Mouse (Mus musculus): ENCODE results near the gene Tamm41. TPM values are rescaled to one million over a fixed set of nuclear protein-coding genes. Genes with fewer than 3 reads are reported as not detected.

Gene Tamm41
- total RNA-seq (2014; rRNA removed) (33.7 and 37.5 TPM in 2 replicates), polyA plus RNA-seq (2015; fragmentation: Nextera tagmentation; extraction: Ambion mirVana) (49.0 and 54.4 TPM in 2 replicates)

DNA sequence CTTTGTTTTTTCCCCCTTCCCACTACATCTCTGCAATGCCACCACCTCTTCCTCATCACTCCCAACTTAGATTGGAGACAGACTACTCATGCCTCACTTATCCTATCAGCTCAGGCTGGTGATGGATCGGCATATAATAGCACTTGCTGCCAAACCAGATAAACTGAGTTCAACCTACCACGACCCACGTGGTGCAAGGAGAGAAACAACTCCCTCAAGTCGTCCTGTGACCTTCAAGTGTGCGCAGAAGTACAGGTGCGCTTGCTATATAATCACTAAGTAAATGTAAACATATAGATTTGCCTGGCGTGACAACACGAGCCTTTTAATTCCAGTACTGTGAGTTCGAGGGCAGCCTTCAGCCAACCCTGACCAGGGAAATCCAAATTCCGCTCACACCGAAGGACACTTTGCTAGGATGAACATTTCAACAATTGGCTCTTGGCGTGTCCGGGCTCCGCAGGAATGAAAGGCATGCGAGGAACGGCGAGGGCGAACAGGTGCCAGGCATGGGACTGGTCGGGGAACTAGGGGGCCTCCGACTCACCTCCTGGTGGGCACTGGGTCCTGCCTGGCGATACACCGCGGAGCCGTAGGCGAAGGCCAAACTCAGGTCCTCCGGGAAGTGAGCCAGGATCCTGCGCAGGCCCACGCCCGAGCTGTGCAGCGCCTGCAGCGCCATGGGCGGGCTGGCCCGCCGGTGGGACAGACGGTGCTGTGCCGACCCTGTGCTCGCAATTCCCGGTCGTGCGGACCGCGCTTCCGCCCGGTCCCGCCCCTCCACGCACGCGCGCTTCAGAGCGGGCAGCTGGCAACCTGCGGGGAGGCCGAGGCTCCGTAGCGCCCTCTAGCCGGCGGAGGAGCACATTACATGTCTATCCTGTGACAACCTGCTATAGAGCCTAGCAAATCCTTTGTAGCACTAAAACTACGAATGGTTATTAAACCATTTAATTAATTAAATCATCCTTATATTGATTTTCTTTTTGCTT, at the start of gene Tamm41:
TSS of gene Tamm41 (minus strand) at position 774 of the 992 bp plus-strand sequence.
- WGBS: under 1% methylated on average over 57 of the region's 57 CpGs
- TF ChIP-seq CTCF (IDR thresholded peaks at IDR 0.05; ENCODE audit: low read depth): peak; percentile 96
- Histone ChIP-seq H3K4me2 (ENCODE audit: low read depth) (peak within 1 kb of the TSS; percentile 85), H3K4me1 (ENCODE audit: insufficient read depth) (peaks cover 9% of the 10 kb centered on the region), H3K36me3 (ENCODE audit: insufficient read depth) (peaks cover 22% of the 10 kb centered on the region), H3K27ac (ENCODE audit: low read depth, low read length) (peak within 1 kb of the TSS; percentile 50), H3K4me3 (ENCODE audit: low read depth, low read length) (peak within 1 kb of the TSS; percentile 93), H3K9ac (peak within 1 kb of the TSS; percentile 79), H3K9me3 (ENCODE audit: low read length) (no peaks in the 10 kb centered on the region), H3K27me3 (ENCODE audit: insufficient read depth, low read length) (no peaks in the 10 kb centered on the region)
- ATAC-seq: peak; percentile 93
- DNase-seq: peak; percentile 94

GRCm38 (mm10) chr6:115085274-115085841, 47.7 kb upstream of the Tamm41 start:
- no peaks in the 10 kb centered on the region for H3K4me1 ChIP-seq (ENCODE audit: insufficient read depth)
- no peak overlapping the region for H3K4me2 ChIP-seq (ENCODE audit: low read depth)
- no peaks in the 10 kb centered on the region for H3K9me3 ChIP-seq (ENCODE audit: low read length)
- peak; percentile 47; the same call in 1 of the 2 replicates for ATAC-seq
- DNase-seq: peak; percentile 24
- no peak overlapping the region for H3K9ac ChIP-seq
- WGBS: 39% methylated on average over 9 of the region's 9 CpGs
- H3K36me3 ChIP-seq (ENCODE audit: insufficient read depth): no peaks in the 10 kb centered on the region
- no peak overlapping the region for H3K27ac ChIP-seq (ENCODE audit: low read depth, low read length)
- no peak overlapping the region for H3K4me3 ChIP-seq (ENCODE audit: low read depth, low read length)
- H3K27me3 ChIP-seq (ENCODE audit: insufficient read depth, low read length): no peaks in the 10 kb centered on the region
- no peak for TF ChIP-seq CTCF (IDR thresholded peaks at IDR 0.05; ENCODE audit: low read depth)

- DNase-seq (no peak), ATAC-seq (no peak)
- no peak for TF ChIP-seq CTCF (IDR thresholded peaks at IDR 0.05; ENCODE audit: low read depth)
- no peak overlapping the region for H3K27ac ChIP-seq (ENCODE audit: low read depth, low read length)
- 42% methylated on average over 9 of the region's 9 CpGs for WGBS
- H3K9me3 ChIP-seq (ENCODE audit: low read length): no peaks in the 10 kb centered on the region
- H3K36me3 ChIP-seq (ENCODE audit: insufficient read depth): no peaks in the 10 kb centered on the region
- H3K4me3 ChIP-seq (ENCODE audit: low read depth, low read length): no peak overlapping the region
- H3K27me3 ChIP-seq (ENCODE audit: insufficient read depth, low read length): no peaks in the 10 kb centered on the region
- no peaks in the 10 kb centered on the region for H3K4me1 ChIP-seq (ENCODE audit: insufficient read depth)
- H3K4me2 ChIP-seq (ENCODE audit: low read depth): no peak overlapping the region
- no peak overlapping the region for H3K9ac ChIP-seq
Observed at GRCm38 (mm10) chr6:115076781-115077575, 39.3 kb upstream of the Tamm41 start.

DNA sequence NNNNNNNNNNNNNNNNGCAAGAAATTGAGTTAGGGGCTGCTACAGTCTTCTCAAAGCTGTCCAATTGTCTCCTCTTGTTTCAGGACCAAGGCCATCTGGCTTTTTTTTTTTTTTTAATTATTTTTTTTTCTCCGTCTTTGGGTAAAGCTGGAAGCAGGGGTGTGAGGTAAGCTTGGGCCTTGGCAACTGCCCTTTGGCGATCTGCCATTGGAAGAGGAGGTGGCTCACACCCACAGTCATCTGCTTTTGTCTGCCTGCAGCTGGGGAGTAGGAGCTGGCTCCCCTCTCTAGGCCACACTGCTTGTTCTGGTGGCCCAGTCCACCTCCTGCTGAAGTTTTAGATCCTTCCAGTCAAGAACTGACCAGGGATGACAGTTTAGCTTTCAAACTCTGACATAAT, 34.3 kb upstream of the Tamm41 start:
- 60% methylated on average over 2 of the region's 2 CpGs for WGBS
- Histone ChIP-seq H3K4me3 (ENCODE audit: low read depth, low read length) (no peak overlapping the region), H3K9ac (no peak overlapping the region), H3K9me3 (ENCODE audit: low read length) (no peaks in the 10 kb centered on the region), H3K4me1 (ENCODE audit: insufficient read depth) (no peaks in the 10 kb centered on the region), H3K36me3 (ENCODE audit: insufficient read depth) (no peaks in the 10 kb centered on the region), H3K27ac (ENCODE audit: low read depth, low read length) (no peak overlapping the region), H3K27me3 (ENCODE audit: insufficient read depth, low read length) (no peaks in the 10 kb centered on the region), H3K4me2 (ENCODE audit: low read depth) (no peak overlapping the region)
- no peak for TF ChIP-seq CTCF (IDR thresholded peaks at IDR 0.05; ENCODE audit: low read depth)
- ATAC-seq (no peak), DNase-seq (no peak)

GRCm38 (mm10) chr6:115065411-115066241, 27.9 kb upstream of the Tamm41 start:
- Histone ChIP-seq H3K9me3 (ENCODE audit: low read length) (no peaks in the 10 kb centered on the region), H3K4me2 (ENCODE audit: low read depth) (no peak overlapping the region), H3K9ac (no peak overlapping the region), H3K27me3 (ENCODE audit: insufficient read depth, low read length) (no peaks in the 10 kb centered on the region), H3K4me1 (ENCODE audit: insufficient read depth) (no peaks in the 10 kb centered on the region), H3K4me3 (ENCODE audit: low read depth, low read length) (no peak overlapping the region), H3K36me3 (ENCODE audit: insufficient read depth) (no peaks in the 10 kb centered on the region), H3K27ac (ENCODE audit: low read depth, low read length) (no peak overlapping the region)
- peak; percentile 47 for DNase-seq
- 33% methylated on average over 13 of the region's 13 CpGs for WGBS
- peak; percentile 86 for TF ChIP-seq CTCF (IDR thresholded peaks at IDR 0.05; ENCODE audit: low read depth)
- ATAC-seq: no peak
